Mouse (Mus musculus) adrenal gland, postnatal 10 days (tissue): ENCODE results near the gene Slc45a1. TPM values are rescaled to one million over a fixed set of nuclear protein-coding genes. Genes with fewer than 3 reads are reported as not detected.
"Not testable (repeated sequence)": the region's sequence is repeated elsewhere in the genome, so short reads cannot be mapped to it uniquely, and the experiment has no call there.

ENCODE experiments used
- DNase-seq: peaks from one replicate; pipeline ENCODE4 v3.0.0; 2021; ENCODE audit warnings: mixed read lengths
- total RNA-seq, 2 experiments: library from RNA; stranded (reverse); gene quantifications; 2 replicates each; pipeline ENCODE4 v1.2.3; 2021

Slc45a1 gene
- total RNA-seq, 2 experiments from 2014 or later: 0.72 to 1.7 TPM

DNA sequence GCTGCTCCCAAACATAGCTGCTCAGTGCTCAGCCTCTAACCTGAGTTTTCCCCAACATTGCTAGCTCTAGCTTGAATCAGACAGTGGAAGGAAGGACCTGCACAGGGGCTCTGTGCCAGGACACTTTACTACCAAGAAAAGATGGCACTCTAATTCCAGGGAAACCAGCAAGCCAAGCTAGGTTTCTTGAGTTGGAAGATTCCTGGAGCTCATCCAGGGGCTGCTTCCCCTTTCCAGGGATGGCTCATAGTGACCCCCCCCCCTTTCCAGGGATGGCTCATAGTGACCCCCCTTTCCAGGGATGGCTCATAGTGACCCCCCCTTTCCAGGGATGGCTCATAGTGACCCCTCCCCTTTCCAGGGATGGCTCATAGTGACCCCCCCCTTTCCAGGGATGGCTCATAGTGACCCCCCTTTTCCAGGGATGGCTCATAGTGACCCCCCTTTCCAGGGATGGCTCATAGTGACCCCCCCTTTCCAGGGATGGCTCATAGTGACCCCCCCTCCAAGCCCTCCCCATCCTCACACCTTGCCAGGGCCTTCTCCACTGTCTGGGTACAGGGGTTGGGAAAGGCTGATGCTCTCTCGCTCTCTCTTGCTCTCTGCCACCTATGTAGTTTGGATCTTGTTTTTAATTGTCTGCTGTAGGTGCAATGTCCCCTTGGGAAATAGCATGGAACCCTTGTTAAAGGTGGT is 48.5 kb downstream of the Slc45a1 start:
- DNase-seq: no peak

DNA sequence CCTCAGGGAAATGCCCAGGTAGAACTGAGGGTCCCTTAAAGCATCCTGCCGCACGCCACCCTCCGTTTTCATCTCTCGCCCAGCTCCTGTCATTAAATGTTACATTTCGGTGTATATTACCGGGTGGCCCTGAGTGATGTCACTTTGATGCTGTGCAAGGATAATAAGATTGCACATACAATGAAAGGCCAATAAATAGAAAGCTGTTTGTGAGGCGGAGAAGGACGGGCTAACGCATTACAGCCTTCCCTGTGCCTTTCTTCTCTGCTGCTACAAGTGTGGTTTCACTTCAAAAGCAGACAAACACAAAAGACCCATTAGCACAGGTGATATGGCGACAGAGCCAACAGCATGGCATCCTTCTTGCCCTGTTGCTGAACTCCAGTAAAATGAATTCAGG is 50.5 kb downstream of the Slc45a1 start:
- DNase-seq: no peak

DNA sequence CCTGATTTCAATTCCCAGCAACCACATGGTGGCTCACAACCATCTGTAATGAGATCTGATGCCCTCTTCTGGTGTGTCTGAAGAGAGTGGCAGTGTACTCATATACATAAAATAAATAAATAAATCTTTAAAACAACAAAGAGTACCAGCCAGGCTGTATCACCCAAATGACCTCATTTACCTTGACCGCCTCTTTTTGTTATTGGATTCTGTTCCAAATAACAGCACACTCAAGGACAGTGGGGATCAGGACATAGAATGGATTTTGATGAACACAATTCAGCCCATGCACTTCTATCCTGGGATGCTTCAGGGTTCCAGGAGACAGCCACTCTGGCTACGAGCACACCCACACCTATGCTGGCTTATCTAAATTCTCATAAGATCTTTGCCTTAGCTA is 51.5 kb downstream of the Slc45a1 start:
- DNase-seq: not testable (repeated sequence)

- DNase-seq: no peak
Measured at GRCm38 (mm10) chr4:150599119-150599992, 52.6 kb downstream of the Slc45a1 start.

DNA sequence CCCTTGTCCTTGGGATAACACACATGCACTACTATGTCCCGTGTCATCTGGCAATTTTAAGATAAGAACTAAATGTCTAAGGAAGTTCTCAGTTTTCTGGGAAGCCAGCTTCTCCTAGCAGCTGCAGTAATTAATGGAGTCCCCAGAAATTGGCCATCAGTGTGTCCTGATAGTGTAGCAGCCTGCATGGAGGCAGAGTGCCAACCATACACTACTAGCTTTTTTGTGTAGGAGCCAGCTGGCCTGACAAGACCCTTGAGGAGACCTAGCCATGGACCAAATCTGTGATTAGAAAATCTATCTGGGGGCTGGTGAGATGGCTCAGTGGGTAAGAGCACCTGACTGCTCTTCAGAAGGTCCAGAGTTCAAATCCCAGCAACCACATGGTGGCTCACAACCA is 53.3 kb downstream of the Slc45a1 start:
- DNase-seq: no peak

- no peak for DNase-seq
Measured at GRCm38 (mm10) chr4:150595991-150596390, 56.0 kb downstream of the Slc45a1 start.

GRCm38 (mm10) chr4:150595071-150595470 is 56.9 kb downstream of the Slc45a1 start:
- no peak for DNase-seq

GRCm38 (mm10) chr4:150594298-150594829 is 57.6 kb downstream of the Slc45a1 start:
- no peak for DNase-seq

DNA sequence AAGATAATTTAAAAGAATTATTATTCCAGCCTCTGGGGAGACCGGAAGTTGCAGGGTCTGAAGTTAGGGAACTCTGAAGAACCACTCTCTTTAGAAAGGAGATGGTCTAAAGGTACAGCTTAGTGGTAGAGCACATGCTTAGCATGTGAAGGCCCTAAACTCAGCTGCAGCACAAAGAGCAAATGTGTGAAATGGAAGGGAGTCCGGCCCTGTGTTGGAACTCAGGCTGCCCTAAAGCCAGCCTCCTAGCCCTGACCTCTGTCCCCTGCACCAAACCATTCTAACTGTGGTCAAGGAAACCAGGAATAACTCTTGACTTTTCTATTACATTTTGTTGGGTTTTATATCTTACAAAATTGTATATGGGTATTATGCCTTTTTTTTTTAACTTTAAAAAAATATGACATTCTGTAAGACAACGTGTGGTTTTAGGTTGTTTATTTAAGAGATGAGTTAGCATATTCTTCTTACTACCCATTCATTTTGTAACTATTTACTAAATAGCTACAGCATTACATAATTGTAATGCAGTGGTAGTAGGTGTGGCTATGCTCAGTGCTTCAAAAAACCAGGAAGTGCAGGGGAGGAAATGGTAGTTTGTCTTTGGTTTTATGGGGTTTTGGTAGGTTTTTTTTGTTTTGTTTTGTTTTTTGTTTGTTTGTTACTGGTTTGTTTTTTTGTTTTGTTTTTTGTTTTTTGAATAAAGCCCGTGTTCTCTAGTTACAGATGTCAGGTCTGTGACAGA is 58.3 kb downstream of the Slc45a1 start:
- no peak for DNase-seq

GRCm38 (mm10) chr4:150592087-150592486 is 59.9 kb downstream of the Slc45a1 start:
- no peak for DNase-seq

- no peak for DNase-seq
Measured at GRCm38 (mm10) chr4:150591602-150592001, 60.4 kb downstream of the Slc45a1 start.

GRCm38 (mm10) chr4:150590621-150591282 is 61.2 kb downstream of the Slc45a1 start:
- DNase-seq: no peak

DNA sequence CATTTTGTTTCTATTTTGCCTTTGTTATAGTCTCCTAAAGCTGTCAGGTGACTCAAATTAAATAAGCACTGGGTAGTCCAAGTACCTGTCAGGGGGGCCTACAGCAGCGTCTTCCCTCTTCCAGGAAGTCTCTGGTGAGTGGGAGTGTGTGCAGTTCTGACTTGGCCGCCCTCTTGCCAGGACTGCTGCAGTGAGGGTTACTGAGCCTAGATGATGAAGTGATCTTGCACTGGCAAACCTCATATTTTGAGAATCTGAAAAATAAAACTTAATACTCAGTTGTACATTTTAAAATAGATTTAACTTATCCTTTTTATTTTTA is 63.7 kb downstream of the Slc45a1 start:
- DNase-seq: no peak

- no peak for DNase-seq
Measured at GRCm38 (mm10) chr4:150587597-150588299, 64.2 kb downstream of the Slc45a1 start.

DNA sequence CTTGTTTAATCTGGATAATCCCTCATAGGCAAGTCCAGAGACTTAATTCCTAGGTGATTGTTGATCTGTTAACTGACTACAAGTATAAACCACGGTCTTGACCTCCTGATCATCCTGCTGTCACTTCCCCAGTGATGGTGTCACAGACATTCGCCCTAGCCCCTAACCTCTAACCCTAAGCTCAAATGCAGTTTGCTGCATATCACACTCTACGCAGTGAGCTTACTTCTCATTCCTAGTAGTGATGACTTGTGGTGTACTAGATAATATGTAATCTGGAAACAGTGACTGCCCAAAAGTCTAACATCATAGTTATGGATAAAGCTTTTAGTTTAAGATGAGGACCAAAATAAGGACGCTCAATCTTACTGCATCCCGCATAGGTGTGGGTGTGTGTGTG is 65.7 kb downstream of the Slc45a1 start:
- no peak for DNase-seq

DNA sequence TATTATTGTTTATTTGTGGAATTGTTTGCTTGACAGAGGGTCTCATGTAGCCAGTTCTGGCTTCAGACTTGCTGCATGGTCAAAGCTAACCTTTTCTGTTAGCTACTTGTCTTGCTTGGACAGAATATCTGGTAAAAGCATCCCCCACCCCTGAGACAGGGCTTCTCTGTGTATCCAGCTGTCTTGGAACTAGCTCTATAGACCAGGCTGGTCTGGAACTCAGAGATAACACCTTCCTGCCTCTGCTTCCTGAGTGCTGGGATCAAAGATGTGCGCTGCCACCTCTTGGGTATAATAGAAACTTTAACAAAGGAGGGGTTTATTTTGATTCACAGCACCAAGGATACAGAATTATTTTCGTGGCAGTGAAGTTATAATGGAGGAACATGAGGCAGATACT is 66.2 kb downstream of the Slc45a1 start:
- DNase-seq: no peak

DNA sequence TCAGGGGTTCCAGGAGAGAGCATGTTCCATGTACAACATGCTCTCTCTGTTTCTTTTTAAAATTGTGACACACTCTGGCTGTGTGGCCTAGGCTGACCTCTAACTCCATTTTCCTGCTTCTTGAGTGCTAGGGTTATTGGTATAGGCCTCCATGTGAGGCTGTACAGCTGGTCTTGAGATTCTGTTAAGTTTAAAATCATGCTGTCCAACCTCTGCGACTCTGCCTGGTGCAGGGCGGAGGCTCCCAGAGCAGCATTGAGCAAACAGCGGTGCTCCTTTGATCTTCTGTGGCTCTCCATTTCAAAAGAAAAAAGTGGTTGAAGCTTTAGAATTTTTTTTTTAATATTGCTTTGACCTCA is 68.2 kb downstream of the Slc45a1 start:
- peak; percentile 49 for DNase-seq

DNA sequence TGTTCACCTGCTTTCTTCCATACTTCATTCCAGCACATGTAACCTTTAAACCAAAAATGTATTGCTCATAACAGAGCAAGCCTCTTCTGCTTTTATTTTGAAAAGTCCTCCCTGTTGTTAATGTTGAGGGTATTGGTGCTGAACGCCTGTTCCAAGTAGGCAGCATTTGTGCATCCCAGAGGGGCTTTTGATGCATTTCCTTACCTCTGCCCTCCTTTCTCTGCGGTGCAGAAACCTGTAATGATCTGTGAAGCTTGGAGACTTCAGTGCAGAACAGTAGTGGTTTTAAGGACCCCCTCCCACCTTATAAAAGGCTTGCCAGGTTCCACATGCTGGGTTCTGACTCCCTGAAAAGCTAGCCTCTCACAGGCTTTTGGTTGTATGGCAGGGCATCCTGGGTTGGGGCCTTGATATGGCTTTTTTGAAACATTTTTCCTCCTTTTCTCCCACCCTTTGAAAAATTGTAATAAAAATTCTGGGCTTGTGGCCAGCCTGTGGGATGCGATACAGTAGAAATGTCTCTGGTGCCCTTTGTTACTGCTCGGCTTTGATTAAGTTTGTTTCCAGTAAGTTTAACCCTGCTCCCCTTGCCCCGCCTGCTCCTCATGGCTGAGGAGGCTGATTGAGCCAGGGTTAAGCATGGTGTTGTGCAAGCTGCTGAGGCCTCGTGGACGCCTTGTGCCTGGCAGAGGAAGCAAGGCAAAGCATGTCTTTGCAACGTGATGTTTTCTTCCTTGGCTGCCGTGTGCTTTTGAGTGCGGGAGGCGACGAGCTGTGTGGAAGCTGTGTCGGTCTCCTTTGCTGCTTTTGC is 68.8 kb downstream of the Slc45a1 start:
- DNase-seq: peak; percentile 86

GRCm38 (mm10) chr4:150581931-150582723 is 69.8 kb downstream of the Slc45a1 start:
- no peak for DNase-seq
